Mouse (Mus musculus) hindbrain, embryonic 10.5 days (tissue): Measurements from ENCODE around the gene Rnf144b. TPM values are rescaled to one million over a fixed set of nuclear protein-coding genes. Genes with fewer than 3 reads are reported as not detected.

Experiments
- DNase-seq: peaks from one replicate; pipeline ENCODE4 v3.0.0-alpha.2; 2017; ENCODE audit warnings: low spot score
- H3K27ac ChIP-seq: fragments of 300-500 bp; sonication (generic); 2 replicates; pipeline ENCODE4 v1.5.1; 2016; ENCODE audit warnings: mild to moderate bottlenecking, moderate library complexity
- H3K27me3 ChIP-seq: fragments of 300-500 bp; sonication (generic); 2 replicates; pipeline ENCODE4 v1.6.1; 2016; ENCODE audit warnings: mild to moderate bottlenecking; ENCODE audit not compliant: poor library complexity, insufficient read depth, severe bottlenecking
- H3K36me3 ChIP-seq: fragments of 300-500 bp; sonication (generic); 2 replicates; pipeline ENCODE4 v1.6.1; 2016; ENCODE audit warnings: mild to moderate bottlenecking, moderate library complexity
- H3K4me1 ChIP-seq: fragments of 300-500 bp; sonication (generic); replicated peaks from 2 replicates; pipeline ENCODE4 v1.6.1; 2016; ENCODE audit warnings: mild to moderate bottlenecking
- H3K4me3 ChIP-seq: fragments of 300-500 bp; sonication (generic); 2 replicates; pipeline ENCODE4 v1.5.1; 2016; ENCODE audit warnings: mild to moderate bottlenecking, moderate library complexity
- H3K9me3 ChIP-seq: fragments of 300-500 bp; sonication (generic); 2 replicates; pipeline ENCODE4 v1.6.1; 2016; ENCODE audit warnings: mild to moderate bottlenecking, moderate library complexity
- WGBS: fragments of 180-500 bp; shearing (Covaris S2); methylation state at CpG from one replicate; pipeline ENCODE4 v1.1.7; 2016; 5-methylcytosine and 5-hydroxymethylcytosine counted together
- polyA plus RNA-seq: library from polyadenylated mRNA; unstranded; fragments of >200 nt; fragmentation: Nextera tagmentation; extraction: Ambion mirVana; gene quantifications from 2 replicates; pipeline ENCODE4 v1.2.1, GENCODE M21; 2016

Gene Rnf144b
- polyA plus RNA-seq, 1 experiment from 2014 or later, result 0.82 TPM

DNA sequence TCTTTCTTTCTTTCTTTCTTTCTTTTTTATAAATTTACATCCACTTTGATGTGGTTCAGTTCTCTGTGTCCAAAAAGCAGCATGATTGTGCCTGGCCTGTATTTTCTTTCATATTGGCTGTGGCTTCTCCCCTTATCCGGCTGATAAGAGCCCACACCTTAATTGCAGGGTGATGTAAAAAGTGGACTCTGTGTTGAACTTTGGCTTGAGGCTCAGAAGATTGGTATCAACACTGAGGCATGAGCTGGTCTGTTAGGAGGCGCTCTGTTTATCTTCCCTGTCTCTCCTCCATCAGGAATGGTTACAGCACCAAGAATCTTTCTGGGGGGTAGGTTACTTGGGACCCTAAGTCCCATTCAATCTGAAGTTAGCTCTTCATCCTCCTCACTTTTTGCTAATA, 69.7 kb downstream of the Rnf144b start:
- 90% methylated on average over 2 of the region's 2 CpGs for WGBS
- DNase-seq, result no peak
- Histone ChIP-seq H3K27ac (no peak overlapping the region), H3K9me3 (no peaks in the 10 kb centered on the region), H3K4me3 (no peak overlapping the region), H3K4me1 (peaks cover 30% of the 10 kb centered on the region), H3K27me3 (peaks cover 41% of the 10 kb centered on the region), H3K36me3 (no peaks in the 10 kb centered on the region)

DNA sequence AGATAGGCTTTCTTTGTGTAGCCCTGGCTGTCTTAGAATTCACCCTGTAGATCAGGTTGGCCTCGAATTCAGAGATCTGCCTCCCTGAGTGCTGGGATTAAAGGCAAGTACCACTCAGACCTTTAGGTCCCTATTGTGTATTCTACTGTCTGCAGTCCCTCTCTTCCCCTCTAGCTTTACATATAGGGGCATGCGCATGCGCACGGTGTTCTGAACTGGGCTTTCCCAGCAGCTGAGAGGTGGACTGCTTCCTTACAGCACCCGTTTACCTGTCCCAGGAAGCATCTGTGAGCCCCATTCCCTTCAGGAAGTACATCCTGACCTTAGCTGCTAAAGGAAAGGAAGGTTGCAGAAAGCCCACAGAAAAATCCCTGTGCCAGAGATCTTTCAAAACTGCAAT, 70.3 kb downstream of the Rnf144b start:
- Histone ChIP-seq H3K27ac (no peak overlapping the region), H3K36me3 (no peaks in the 10 kb centered on the region), H3K27me3 (peaks cover 43% of the 10 kb centered on the region), H3K4me3 (no peak overlapping the region), H3K9me3 (no peaks in the 10 kb centered on the region), H3K4me1 (peaks cover 34% of the 10 kb centered on the region)
- 71% methylated on average over 5 of the region's 5 CpGs for WGBS
- no peak for DNase-seq

- WGBS, result 8% methylated on average over 32 of the region's 32 CpGs
- Histone ChIP-seq H3K9me3 (no peaks in the 10 kb centered on the region), H3K4me3 (peak overlapping the region; percentile 64), H3K36me3 (no peaks in the 10 kb centered on the region), H3K27me3 (peaks cover 43% of the 10 kb centered on the region), H3K27ac (peak overlapping the region; percentile 82), H3K4me1 (peaks cover 36% of the 10 kb centered on the region)
- peak; percentile 64 for DNase-seq
Measured at GRCm38 (mm10) chr13:47193326-47194153, 71.1 kb downstream of the Rnf144b start.

- H3K4me1 ChIP-seq, result peaks cover 33% of the 10 kb centered on the region
- no peaks in the 10 kb centered on the region for H3K9me3 ChIP-seq
- H3K27me3 ChIP-seq, result peaks cover 43% of the 10 kb centered on the region
- no peaks in the 10 kb centered on the region for H3K36me3 ChIP-seq
- peak overlapping the region; percentile 64 for H3K4me3 ChIP-seq
- no peak for DNase-seq
- WGBS, result 30% methylated on average over 11 of the region's 11 CpGs
- H3K27ac ChIP-seq, result no peak overlapping the region
Measured at GRCm38 (mm10) chr13:47194695-47195094, 72.2 kb downstream of the Rnf144b start.

- no peak overlapping the region for H3K4me3 ChIP-seq
- peaks cover 43% of the 10 kb centered on the region for H3K27me3 ChIP-seq
- peaks cover 33% of the 10 kb centered on the region for H3K4me1 ChIP-seq
- 72% methylated on average over 4 of the region's 4 CpGs for WGBS
- no peak for DNase-seq
- H3K27ac ChIP-seq, result no peak overlapping the region
- no peaks in the 10 kb centered on the region for H3K9me3 ChIP-seq
- H3K36me3 ChIP-seq, result no peaks in the 10 kb centered on the region
Measured at GRCm38 (mm10) chr13:47195491-47195890, 73.0 kb downstream of the Rnf144b start.

- Histone ChIP-seq H3K4me1 (peaks cover 12% of the 10 kb centered on the region), H3K36me3 (no peaks in the 10 kb centered on the region), H3K27me3 (peaks cover 12% of the 10 kb centered on the region), H3K4me3 (no peak overlapping the region), H3K27ac (no peak overlapping the region; the same call in 1 of the 2 replicates), H3K9me3 (no peaks in the 10 kb centered on the region)
- WGBS, result 80% methylated on average over 12 of the region's 12 CpGs
- DNase-seq, result no peak
Measured at GRCm38 (mm10) chr13:47200011-47200670, 77.7 kb downstream of the Rnf144b start.

GRCm38 (mm10) chr13:47201962-47202624, 79.6 kb downstream of the Rnf144b start:
- H3K27ac ChIP-seq, result no peak overlapping the region
- 72% methylated on average over 13 of the region's 13 CpGs for WGBS
- no peak for DNase-seq

GRCm38 (mm10) chr13:47210496-47210895, 88.0 kb downstream of the Rnf144b start:
- no peak overlapping the region for H3K4me3 ChIP-seq
- peaks cover 8% of the 10 kb centered on the region; the same call in 1 of the 2 replicates for H3K9me3 ChIP-seq
- DNase-seq, result no peak
- 85% methylated on average over 4 of the region's 4 CpGs for WGBS
- no peaks in the 10 kb centered on the region; the same call in 1 of the 2 replicates for H3K36me3 ChIP-seq
- no peaks in the 10 kb centered on the region for H3K27me3 ChIP-seq
- no peak overlapping the region for H3K27ac ChIP-seq
- no peaks in the 10 kb centered on the region for H3K4me1 ChIP-seq

More at GRCm38 (mm10) chr13:47201962-47202624, 79.6 kb downstream of the Rnf144b start:
- peaks cover 8% of the 10 kb centered on the region; the same call in 1 of the 2 replicates for H3K9me3 ChIP-seq
- peaks cover 11% of the 10 kb centered on the region for H3K4me1 ChIP-seq
- no peaks in the 10 kb centered on the region; the same call in 1 of the 2 replicates for H3K36me3 ChIP-seq
- 0 out of 2 replicates have a peak, but pooled peaks cover 3% of the 10 kb centered on the region for H3K27me3 ChIP-seq
- H3K4me3 ChIP-seq, result no peak overlapping the region

GRCm38 (mm10) chr13:47210992-47211391, 88.5 kb downstream of the Rnf144b start:
- Histone ChIP-seq H3K27ac (no peak overlapping the region), H3K4me1 (no peaks in the 10 kb centered on the region), H3K9me3 (peaks cover 8% of the 10 kb centered on the region; the same call in 1 of the 2 replicates), H3K4me3 (no peak overlapping the region), H3K36me3 (no peaks in the 10 kb centered on the region; the same call in 1 of the 2 replicates), H3K27me3 (no peaks in the 10 kb centered on the region)
- no peak for DNase-seq
- 86% methylated on average over 6 of the region's 6 CpGs for WGBS

GRCm38 (mm10) chr13:47211581-47211980, 89.1 kb downstream of the Rnf144b start:
- H3K9me3 ChIP-seq, result peaks cover 4% of the 10 kb centered on the region; the same call in 1 of the 2 replicates
- H3K4me1 ChIP-seq, result no peaks in the 10 kb centered on the region
- no peak for DNase-seq
- no peak overlapping the region for H3K27ac ChIP-seq
- H3K27me3 ChIP-seq, result no peaks in the 10 kb centered on the region
- H3K36me3 ChIP-seq, result no peaks in the 10 kb centered on the region; the same call in 1 of the 2 replicates
- no peak overlapping the region for H3K4me3 ChIP-seq
- 88% methylated on average over 7 of the region's 7 CpGs for WGBS

- H3K27me3 ChIP-seq, result no peaks in the 10 kb centered on the region
- WGBS, result 95% methylated on average over 10 of the region's 10 CpGs
Measured at GRCm38 (mm10) chr13:47213817-47214216, 91.4 kb downstream of the Rnf144b start.

GRCm38 (mm10) chr13:47214895-47215294, 92.4 kb downstream of the Rnf144b start:
- no peak overlapping the region for H3K27ac ChIP-seq
- no peaks in the 10 kb centered on the region for H3K36me3 ChIP-seq
- H3K9me3 ChIP-seq, result no peaks in the 10 kb centered on the region
- no peaks in the 10 kb centered on the region for H3K4me1 ChIP-seq
- DNase-seq, result no peak
- WGBS, result 80% methylated on average over 5 of the region's 5 CpGs
- no peak overlapping the region for H3K4me3 ChIP-seq
- no peaks in the 10 kb centered on the region for H3K27me3 ChIP-seq

More at GRCm38 (mm10) chr13:47213817-47214216, 91.4 kb downstream of the Rnf144b start:
- DNase-seq, result no peak
- Histone ChIP-seq H3K27ac (no peak overlapping the region), H3K4me1 (no peaks in the 10 kb centered on the region), H3K4me3 (no peak overlapping the region), H3K9me3 (no peaks in the 10 kb centered on the region), H3K36me3 (no peaks in the 10 kb centered on the region)
